ENCODE assay signal across 7 mouse cellular contexts in genomic region chr13:95535461-95536116, GRCm38 (mm10). TPM values are rescaled to one million over a fixed set of nuclear protein-coding genes. Genes with fewer than 3 reads are reported as not detected.
DNase-seq lines count a peak whose midpoint lies in the region; ATAC-seq lines count a peak whose summit lies in the region.

No protein-coding gene starts in this region.

- 5% methylated on average over 11 of the region's 11 CpGs for WGBS in embryonic facial prominence, embryonic 10.5 days
- 8% methylated on average over 11 of the region's 11 CpGs for WGBS in liver, embryonic 15.5 days (ENCODE audit: insufficient replicate concordance)
- 14% methylated on average over 11 of the region's 11 CpGs for WGBS in stomach, embryonic 15.5 days

- ATAC-seq in liver, embryonic 15.5 days (ENCODE audit: insufficient read depth) = peak; percentile 73
- 0 out of 2 replicates have a peak, but pooled peaks have one; percentile 19 for ATAC-seq in stomach, embryonic 15.5 days (ENCODE audit: insufficient read depth, low FRiP score, low read depth)
- no peak for ATAC-seq in monocyte, adult 5-6 weeks (replicated peaks; ENCODE audit: insufficient number of reproducible peaks, low FRiP score, low TSS enrichment, poor library complexity, severe bottlenecking)

- H3K4me1 ChIP-seq in embryonic facial prominence, embryonic 10.5 days = peaks cover 46% of the 10 kb centered on the region
- H3K4me1 ChIP-seq in liver, embryonic 15.5 days (replicated peaks) = peaks cover 39% of the 10 kb centered on the region
- peaks cover 20% of the 10 kb centered on the region; the same call in 1 of the 2 replicates for H3K4me1 ChIP-seq in stomach, embryonic 15.5 days

- peaks cover 51% of the 10 kb centered on the region for H3K27me3 ChIP-seq in embryonic facial prominence, embryonic 10.5 days (replicated peaks; ENCODE audit: low read depth, poor library complexity, severe bottlenecking)
- H3K27me3 ChIP-seq in liver, embryonic 15.5 days = peaks cover 38% of the 10 kb centered on the region
- no peaks in the 10 kb centered on the region for H3K27me3 ChIP-seq in stomach, embryonic 15.5 days (replicated peaks)

- no peaks in the 10 kb centered on the region for H3K36me3 ChIP-seq in embryonic facial prominence, embryonic 10.5 days (replicated peaks)
- no peaks in the 10 kb centered on the region for H3K36me3 ChIP-seq in liver, embryonic 15.5 days (replicated peaks)
- H3K36me3 ChIP-seq in stomach, embryonic 15.5 days = no peaks in the 10 kb centered on the region

- peak overlapping the region; percentile 18; the same call in 1 of the 2 replicates for H3K9ac ChIP-seq in liver, embryonic 15.5 days
- H3K9ac ChIP-seq in stomach, embryonic 15.5 days = no peak overlapping the region

- DNase-seq in kidney, postnatal 14 days = peak; percentile 19
- no peak for DNase-seq in kidney, postnatal 10 days
- DNase-seq in embryonic facial prominence, embryonic 10.5 days (ENCODE audit: low spot score) = peak; percentile 61
- DNase-seq in T-cell, adult 2 months (ENCODE audit: low spot score) = no peak

- peak overlapping the region; percentile 63 for H3K27ac ChIP-seq in embryonic facial prominence, embryonic 10.5 days (replicated peaks)
- no peak overlapping the region; the same call in 1 of the 2 replicates for H3K27ac ChIP-seq in liver, embryonic 15.5 days (replicated peaks)
- H3K27ac ChIP-seq in stomach, embryonic 15.5 days = 0 out of 2 replicates have a peak overlapping the region, but pooled peaks have one; percentile 23

- H3K4me3 ChIP-seq in embryonic facial prominence, embryonic 10.5 days = peak overlapping the region; percentile 25; the same call in 1 of the 2 replicates
- H3K4me3 ChIP-seq in liver, embryonic 15.5 days (replicated peaks) = 0 out of 2 replicates have a peak overlapping the region, but pooled peaks have one; percentile 9
- no peak overlapping the region for H3K4me3 ChIP-seq in stomach, embryonic 15.5 days (replicated peaks)

- H3K9me3 ChIP-seq in embryonic facial prominence, embryonic 10.5 days = no peaks in the 10 kb centered on the region
- no peaks in the 10 kb centered on the region for H3K9me3 ChIP-seq in liver, embryonic 15.5 days (replicated peaks)
- no peaks in the 10 kb centered on the region for H3K9me3 ChIP-seq in stomach, embryonic 15.5 days

- H3K4me2 ChIP-seq in liver, embryonic 15.5 days = peak overlapping the region; percentile 63
- peak overlapping the region; percentile 34 for H3K4me2 ChIP-seq in stomach, embryonic 15.5 days

RNA-seq across cellular contexts. Expression of gene F2rl1, which starts 10.6 kb away (rescaled TPM):
- polyA plus RNA-seq in embryonic facial prominence, embryonic 10.5 days (2016; fragmentation: Nextera tagmentation; extraction: Ambion mirVana) = 0.15 and 0.19 TPM in 2 replicates
- polyA plus RNA-seq in liver, embryonic 15.5 days (2015; fragmentation: Nextera tagmentation; extraction: Ambion mirVana) = 0.47 and 0.71 TPM in 2 replicates
- 11.4 and 12.6 TPM in 2 replicates for polyA plus RNA-seq in stomach, embryonic 15.5 days (2015; fragmentation: Nextera tagmentation; extraction: Ambion mirVana)
- total RNA-seq in monocyte, adult 5-6 weeks (2017) = 1.4 to 5.0 TPM (median 1.9 TPM) in 3 replicates

RNA-seq across cellular contexts. Expression of gene S100z, which starts 57.1 kb away (rescaled TPM):
- polyA plus RNA-seq in embryonic facial prominence, embryonic 10.5 days (2016; fragmentation: Nextera tagmentation; extraction: Ambion mirVana) = 0.60 TPM in 1 of 2 replicates, not detected in the other
- not detected in 2 replicates for polyA plus RNA-seq in liver, embryonic 15.5 days (2015; fragmentation: Nextera tagmentation; extraction: Ambion mirVana)
- not detected in 2 replicates for polyA plus RNA-seq in stomach, embryonic 15.5 days (2015; fragmentation: Nextera tagmentation; extraction: Ambion mirVana)
- not detected in 3 replicates for total RNA-seq in monocyte, adult 5-6 weeks (2017)

Comparison
In these comparisons a context has a peak if more than half of its experiments do, and no peak if none do; other contexts are left out.
1. DNase-seq: peak in kidney, postnatal 14 days (single experiment) and embryonic facial prominence, embryonic 10.5 days (single experiment); none in kidney, postnatal 10 days (single experiment) and T-cell, adult 2 months (single experiment).